In genomic region chr4:141108196-141108732, GRCm38 (mm10) we compare ENCODE assay signal across 18 mouse cellular contexts. TPM values are rescaled to one million over a fixed set of nuclear protein-coding genes. Genes with fewer than 3 reads are reported as not detected.
A peak's percentile ranks its signal among the peaks of the same experiment; 100 is the strongest.
DNase-seq lines count a peak whose midpoint lies in the region; ATAC-seq and TF ChIP-seq lines count a peak whose summit lies in the region.
"Had no signal": no experiment of that assay in that cellular context is flagged by ENCODE, and none has a peak within 500 bp of the region (broad histone marks: within the 10 kb centered on the region; RNA-seq: fewer than 3 reads in every experiment).

No protein-coding gene starts in this region.

- no peaks in the 10 kb centered on the region for H3K79me2 ChIP-seq in myocyte (ENCODE audit: control insufficient read depth, insufficient read depth)

- ATAC-seq in hindbrain, embryonic 11.5 days (ENCODE audit: low FRiP score): no peak
- ATAC-seq in neural tube, embryonic 11.5 days (ENCODE audit: insufficient read depth, low FRiP score, low TSS enrichment): no peak

- no peak overlapping the region for H3K4me3 ChIP-seq in hindbrain, embryonic 10.5 days
- no peak overlapping the region for H3K4me3 ChIP-seq in hindbrain, embryonic 11.5 days (ENCODE audit: low read depth, low read length)
- no peak overlapping the region for H3K4me3 ChIP-seq in neural tube, embryonic 11.5 days (ENCODE audit: low read depth, low read length)
- H3K4me3 ChIP-seq in myocyte: no peak overlapping the region
- H3K4me3 ChIP-seq: hindbrain, embryonic 15.5 days; left cerebral cortex, adult 2 months had no signal

- H3K36me3 ChIP-seq in hindbrain, embryonic 10.5 days: peaks cover 40% of the 10 kb centered on the region
- 0 out of 2 replicates have a peak, but pooled peaks cover 5% of the 10 kb centered on the region for H3K36me3 ChIP-seq in hindbrain, embryonic 11.5 days (ENCODE audit: control insufficient read depth, insufficient read depth, low read length)
- peaks cover 13% of the 10 kb centered on the region for H3K36me3 ChIP-seq in neural tube, embryonic 11.5 days (ENCODE audit: control insufficient read depth, insufficient read depth, low read length)
- H3K36me3 ChIP-seq in myocyte (ENCODE audit: control insufficient read depth, insufficient read depth): peaks cover 5% of the 10 kb centered on the region

- H3K4me2 ChIP-seq in hindbrain, embryonic 11.5 days (replicated peaks; ENCODE audit: low read depth, low read length): no peak overlapping the region
- no peak overlapping the region for H3K4me2 ChIP-seq in neural tube, embryonic 11.5 days (ENCODE audit: low read depth)
- no peak overlapping the region for H3K4me2 ChIP-seq in myocyte (ENCODE audit: low read depth)
- H3K4me2 ChIP-seq: hindbrain, embryonic 15.5 days had no signal

- no peak overlapping the region for H3K9ac ChIP-seq in hindbrain, embryonic 11.5 days (ENCODE audit: low read depth, low read length)
- H3K9ac ChIP-seq in neural tube, embryonic 11.5 days (ENCODE audit: low read length): no peak overlapping the region
- H3K9ac ChIP-seq: hindbrain, embryonic 15.5 days; liver, embryonic 14.5 days had no signal

- H3ac ChIP-seq in myocyte (ENCODE audit: control insufficient read depth, insufficient read length): no peak overlapping the region

- peak overlapping the region; percentile 53; the same call in 1 of the 2 replicates for H3K27ac ChIP-seq in hindbrain, embryonic 10.5 days
- H3K27ac ChIP-seq in hindbrain, embryonic 11.5 days (ENCODE audit: low read depth, low read length): no peak overlapping the region
- H3K27ac ChIP-seq in neural tube, embryonic 11.5 days (ENCODE audit: low read depth, low read length): no peak overlapping the region
- H3K27ac ChIP-seq: hindbrain, embryonic 15.5 days; left cerebral cortex, adult 2 months; liver, embryonic 14.5 days; macrophage had no signal

- peak; percentile 44 for DNase-seq in embryo, embryonic 10 days (ENCODE audit: low spot score)
- DNase-seq in embryo, embryonic 9.5 days (ENCODE audit: extremely low spot score): no peak
- no peak for DNase-seq in hindbrain, embryonic 10.5 days (ENCODE audit: low spot score)
- no peak for DNase-seq in hindbrain, embryonic 11.5 days (ENCODE audit: low spot score)
- DNase-seq in neural tube, embryonic 11.5 days (ENCODE audit: low spot score): peak; percentile 35
- DNase-seq in neural tube, embryonic 10.5 days (ENCODE audit: extremely low spot score, low spot score): no peak
- no peak for DNase-seq in layer of hippocampus, postnatal 10 days (ENCODE audit: low spot score in 2 of 2)
- DNase-seq: cerebellum, adult 9-11 months; kidney, postnatal 14 days; right cerebral cortex, postnatal 4 days; thymus, postnatal 14 days had no signal

- peaks cover 18% of the 10 kb centered on the region; the same call in 1 of the 2 replicates for H3K4me1 ChIP-seq in hindbrain, embryonic 10.5 days (replicated peaks)
- no peaks in the 10 kb centered on the region for H3K4me1 ChIP-seq in hindbrain, embryonic 11.5 days (replicated peaks; ENCODE audit: control insufficient read depth, insufficient read depth, low read length)
- H3K4me1 ChIP-seq in neural tube, embryonic 11.5 days (ENCODE audit: control insufficient read depth, insufficient read depth, low read length): no peaks in the 10 kb centered on the region
- H3K4me1 ChIP-seq: hindbrain, embryonic 15.5 days had no signal

- WGBS in hindbrain, embryonic 10.5 days: 44% methylated on average over 10 of the region's 10 CpGs
- 43% methylated on average over 10 of the region's 10 CpGs for WGBS in hindbrain, embryonic 11.5 days
- WGBS in neural tube, embryonic 11.5 days: 43% methylated on average over 10 of the region's 10 CpGs

- TF ChIP-seq POLR2A in myocyte (IDR thresholded peaks at IDR 0.05; ENCODE audit: insufficient read length, low read depth): no peak

- H3K27me3 ChIP-seq in hindbrain, embryonic 10.5 days (ENCODE audit: insufficient read depth, poor library complexity, severe bottlenecking): no peaks in the 10 kb centered on the region
- no peaks in the 10 kb centered on the region for H3K27me3 ChIP-seq in hindbrain, embryonic 11.5 days (ENCODE audit: control insufficient read depth, insufficient read depth, low read length)
- no peaks in the 10 kb centered on the region for H3K27me3 ChIP-seq in neural tube, embryonic 11.5 days (ENCODE audit: control insufficient read depth, insufficient read depth, low read length)
- no peaks in the 10 kb centered on the region for H3K27me3 ChIP-seq in myocyte (ENCODE audit: control insufficient read depth, insufficient read depth, insufficient read length)
- H3K27me3 ChIP-seq: hindbrain, embryonic 15.5 days had no signal

- H3K9me3 ChIP-seq in hindbrain, embryonic 10.5 days: peaks cover 11% of the 10 kb centered on the region
- no peaks in the 10 kb centered on the region for H3K9me3 ChIP-seq in hindbrain, embryonic 11.5 days (ENCODE audit: control insufficient read depth, low read length)
- H3K9me3 ChIP-seq in neural tube, embryonic 11.5 days (ENCODE audit: control insufficient read depth, low read length): 0 out of 2 replicates have a peak, but pooled peaks cover 2% of the 10 kb centered on the region
- H3K9me3 ChIP-seq: hindbrain, embryonic 15.5 days had no signal

TF ChIP-seq in myocyte, 11 proteins besides CTCF, POLR2A, EP300 and RAD21:
- TF ChIP-seq TCF12 (IDR thresholded peaks at IDR 0.05; ENCODE audit: insufficient read depth, poor library complexity, severe bottlenecking) (no peak), POLR2AphosphoS2 (IDR thresholded peaks at IDR 0.05; ENCODE audit: insufficient read length, low read depth) (peak; percentile 18)
TF ChIP-seq in myocyte: peak in this region for 1.

RNA-seq across cellular contexts. Expression of gene Spata21, which starts 20.1 kb away (rescaled TPM):
- not detected in 2 replicates for polyA plus RNA-seq in hindbrain, embryonic 10.5 days (2016; fragmentation: Nextera tagmentation; extraction: Ambion mirVana)
- 0.17 and 0.19 TPM in 2 replicates for polyA plus RNA-seq in hindbrain, embryonic 11.5 days (2014; fragmentation: Nextera tagmentation; extraction: Ambion mirVana)
- polyA plus RNA-seq in neural tube, embryonic 11.5 days (2014; fragmentation: Nextera tagmentation; extraction: Ambion mirVana): not detected in 2 replicates
- not detected for polyA plus RNA-seq in myocyte (2012; fragmentation: generic; extraction: Trizol)
- under 1 TPM; 0.27 to 0.53 TPM for total RNA-seq in layer of hippocampus, postnatal 10 days (2021)
- total RNA-seq: adrenal gland, adult 18-20 months; monocyte, adult 5-6 weeks had no signal
- polyA plus RNA-seq: liver, embryonic 14.5 days; macrophage had no signal

RNA-seq across cellular contexts. Expression of gene Necap2, which starts 30.1 kb away (rescaled TPM):
- 60.2 and 66.0 TPM in 2 replicates for polyA plus RNA-seq in hindbrain, embryonic 10.5 days (2016; fragmentation: Nextera tagmentation; extraction: Ambion mirVana)
- polyA plus RNA-seq in hindbrain, embryonic 11.5 days (2014; fragmentation: Nextera tagmentation; extraction: Ambion mirVana): 50.8 and 51.7 TPM in 2 replicates
- 47.7 and 53.0 TPM in 2 replicates for polyA plus RNA-seq in neural tube, embryonic 11.5 days (2014; fragmentation: Nextera tagmentation; extraction: Ambion mirVana)
- 85.6 TPM for polyA plus RNA-seq in myocyte (2012; fragmentation: generic; extraction: Trizol)
- 10 to 100 TPM; 43.7 to 48.4 TPM for total RNA-seq in layer of hippocampus, postnatal 10 days (2021)

RNA-seq across cellular contexts. Expression of gene Szrd1, which starts 31.3 kb away (rescaled TPM):
- 36.5 and 44.1 TPM in 2 replicates for polyA plus RNA-seq in hindbrain, embryonic 10.5 days (2016; fragmentation: Nextera tagmentation; extraction: Ambion mirVana)
- polyA plus RNA-seq in hindbrain, embryonic 11.5 days (2014; fragmentation: Nextera tagmentation; extraction: Ambion mirVana): 35.5 and 35.7 TPM in 2 replicates
- polyA plus RNA-seq in neural tube, embryonic 11.5 days (2014; fragmentation: Nextera tagmentation; extraction: Ambion mirVana): 30.7 and 32.1 TPM in 2 replicates
- polyA plus RNA-seq in myocyte (2012; fragmentation: generic; extraction: Trizol): 107 TPM
- 10 to 100 TPM; 47.5 to 57.3 TPM for total RNA-seq in layer of hippocampus, postnatal 10 days (2021)

RNA-seq across cellular contexts. Expression of gene Fbxo42, which starts 39.4 kb away (rescaled TPM):
- polyA plus RNA-seq in hindbrain, embryonic 10.5 days (2016; fragmentation: Nextera tagmentation; extraction: Ambion mirVana): 23.2 and 24.5 TPM in 2 replicates
- 21.9 and 24.8 TPM in 2 replicates for polyA plus RNA-seq in hindbrain, embryonic 11.5 days (2014; fragmentation: Nextera tagmentation; extraction: Ambion mirVana)
- 29.3 and 30.3 TPM in 2 replicates for polyA plus RNA-seq in neural tube, embryonic 11.5 days (2014; fragmentation: Nextera tagmentation; extraction: Ambion mirVana)
- polyA plus RNA-seq in myocyte (2012; fragmentation: generic; extraction: Trizol): 13.2 TPM
- total RNA-seq in layer of hippocampus, postnatal 10 days (2021): 10 to 100 TPM; 28.6 to 33.0 TPM

RNA-seq across cellular contexts. Expression of gene Crocc, which starts 47.9 kb away (rescaled TPM):
- 11.4 and 12.0 TPM in 2 replicates for polyA plus RNA-seq in hindbrain, embryonic 10.5 days (2016; fragmentation: Nextera tagmentation; extraction: Ambion mirVana)
- 6.3 and 7.6 TPM in 2 replicates for polyA plus RNA-seq in hindbrain, embryonic 11.5 days (2014; fragmentation: Nextera tagmentation; extraction: Ambion mirVana)
- 7.9 and 10.3 TPM in 2 replicates for polyA plus RNA-seq in neural tube, embryonic 11.5 days (2014; fragmentation: Nextera tagmentation; extraction: Ambion mirVana)
- polyA plus RNA-seq in myocyte (2012; fragmentation: generic; extraction: Trizol): 3.9 TPM
- total RNA-seq in layer of hippocampus, postnatal 10 days (2021): 10 to 100 TPM; 32.2 to 42.8 TPM

Comparison
In these comparisons a context has a peak if more than half of its experiments do, and no peak if none do; other contexts are left out.
1. DNase-seq: peak in embryo, embryonic 10 days (single experiment) and neural tube, embryonic 11.5 days (single experiment); none in embryo, embryonic 9.5 days (single experiment), hindbrain, embryonic 10.5 days (single experiment), hindbrain, embryonic 11.5 days (single experiment), neural tube, embryonic 10.5 days (single experiment) and layer of hippocampus, postnatal 10 days (0 of 2).